Mouse (Mus musculus) lung, postnatal 0 days (tissue): Measurements from ENCODE around the gene Fkbp2.

Source experiments
- CTCF ChIP-seq: IDR thresholded peaks from 2 replicates; pipeline ENCODE4 v1.5.1; 2016; ENCODE audit warnings: antibody characterized with exemption, mild to moderate bottlenecking
- EP300 ChIP-seq: IDR thresholded peaks from 2 replicates; pipeline ENCODE4 v1.6.1; 2016; ENCODE audit warnings: antibody characterized with exemption, mild to moderate bottlenecking, control low read depth

GRCm38 (mm10) chr19:6936299-6936698 is 44.0 kb downstream of the Fkbp2 start:
- TF ChIP-seq EP300 (no peak), CTCF (peak; percentile 55)
